Mouse (Mus musculus) midbrain, embryonic 16.5 days (tissue): Measurements from ENCODE around the gene Zbtb46. TPM values are rescaled to one million over a fixed set of nuclear protein-coding genes. Genes with fewer than 3 reads are reported as not detected.

Experiments used
- ATAC-seq: fragments of 200-750 bp; cut with Nextera tagmentation; 2 replicates; pipeline ENCODE4 v1.8.0; 2017; ENCODE audit warnings: moderate TSS enrichment
- H3K27ac ChIP-seq: fragments of 300-500 bp; sonication (generic); 2 replicates; pipeline ENCODE4 v1.5.1; 2014; ENCODE audit warnings: mild to moderate bottlenecking, low read length, mixed read lengths
- H3K27me3 ChIP-seq: fragments of 300-500 bp; sonication (generic); 2 replicates; pipeline ENCODE4 v1.6.1; 2014; ENCODE audit warnings: low read depth, low read length, mixed read lengths; ENCODE audit not compliant: control insufficient read depth, insufficient read depth
- H3K36me3 ChIP-seq: fragments of 300-500 bp; sonication (generic); 2 replicates; pipeline ENCODE4 v1.6.1; 2014; ENCODE audit warnings: mild to moderate bottlenecking, low read length, moderate library complexity, mixed read lengths; ENCODE audit not compliant: control insufficient read depth, insufficient read depth
- H3K4me1 ChIP-seq: fragments of 300-500 bp; sonication (generic); 2 replicates; pipeline ENCODE4 v1.6.1; 2014; ENCODE audit warnings: mild to moderate bottlenecking, low read length, mixed read lengths; ENCODE audit not compliant: control insufficient read depth, insufficient read depth
- H3K4me2 ChIP-seq: fragments of 300-500 bp; sonication (generic); 2 replicates; pipeline ENCODE4 v1.6.1; 2014; ENCODE audit warnings: mild to moderate bottlenecking, low read length, mixed read lengths
- H3K4me3 ChIP-seq: fragments of 300-500 bp; sonication (generic); 2 replicates; pipeline ENCODE4 v1.5.1; 2014; ENCODE audit warnings: low read depth, mild to moderate bottlenecking, low read length, moderate library complexity, mixed read lengths
- H3K9ac ChIP-seq: fragments of 300-500 bp; sonication (generic); 2 replicates; pipeline ENCODE4 v1.6.1; 2014; ENCODE audit warnings: low read depth, low read length, mixed read lengths
- H3K9me3 ChIP-seq: fragments of 300-500 bp; sonication (generic); replicated peaks from 2 replicates; pipeline ENCODE4 v1.6.1; 2014; ENCODE audit warnings: mild to moderate bottlenecking, low read length, mixed read lengths; ENCODE audit not compliant: control insufficient read depth, poor library complexity, severe bottlenecking
- WGBS: fragments of 180-500 bp; shearing (Covaris S2); extraction: QIAGEN DNeasy Blood & Tissue Kit; methylation state at CpG from one replicate; pipeline ENCODE4 v1.1.7; 2014; 5-methylcytosine and 5-hydroxymethylcytosine counted together
- polyA plus RNA-seq: library from polyadenylated mRNA; unstranded; fragments of >200 nt; fragmentation: Nextera tagmentation; extraction: Ambion mirVana; gene quantifications from 2 replicates; pipeline ENCODE4 v1.2.1, GENCODE M21; 2015

Gene Zbtb46
- polyA plus RNA-seq, 1 experiment from 2014 or later: 21.6 TPM

DNA sequence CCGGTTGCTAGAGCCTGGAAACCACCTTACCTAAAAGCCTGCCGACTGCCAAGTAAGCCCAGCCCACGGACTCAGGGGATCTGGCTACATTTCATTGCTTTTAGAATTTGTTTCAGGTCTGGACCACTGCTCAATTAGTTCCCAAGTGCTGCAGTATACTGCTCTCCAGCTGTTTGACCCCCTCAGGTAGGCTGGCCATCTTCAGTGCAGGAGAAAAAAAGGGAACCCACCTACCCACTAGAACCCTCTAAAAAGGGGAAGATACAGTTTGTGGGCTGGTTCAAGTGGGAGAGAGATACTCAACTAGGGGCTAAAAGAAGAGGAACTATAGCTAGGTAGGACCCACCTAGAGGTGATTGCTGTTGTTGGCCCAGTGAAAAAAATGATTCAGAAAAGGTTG is 33.0 kb upstream of the Zbtb46 start:
- Histone ChIP-seq H3K4me1 (peaks cover 2% of the 10 kb centered on the region; the same call in 1 of the 2 replicates), H3K9me3 (no peaks in the 10 kb centered on the region), H3K4me3 (no peak overlapping the region), H3K27me3 (no peaks in the 10 kb centered on the region), H3K9ac (no peak overlapping the region), H3K4me2 (no peak overlapping the region), H3K27ac (no peak overlapping the region), H3K36me3 (no peaks in the 10 kb centered on the region)
- WGBS: 47% methylated on average over 3 of the region's 3 CpGs
- no peak for ATAC-seq

DNA sequence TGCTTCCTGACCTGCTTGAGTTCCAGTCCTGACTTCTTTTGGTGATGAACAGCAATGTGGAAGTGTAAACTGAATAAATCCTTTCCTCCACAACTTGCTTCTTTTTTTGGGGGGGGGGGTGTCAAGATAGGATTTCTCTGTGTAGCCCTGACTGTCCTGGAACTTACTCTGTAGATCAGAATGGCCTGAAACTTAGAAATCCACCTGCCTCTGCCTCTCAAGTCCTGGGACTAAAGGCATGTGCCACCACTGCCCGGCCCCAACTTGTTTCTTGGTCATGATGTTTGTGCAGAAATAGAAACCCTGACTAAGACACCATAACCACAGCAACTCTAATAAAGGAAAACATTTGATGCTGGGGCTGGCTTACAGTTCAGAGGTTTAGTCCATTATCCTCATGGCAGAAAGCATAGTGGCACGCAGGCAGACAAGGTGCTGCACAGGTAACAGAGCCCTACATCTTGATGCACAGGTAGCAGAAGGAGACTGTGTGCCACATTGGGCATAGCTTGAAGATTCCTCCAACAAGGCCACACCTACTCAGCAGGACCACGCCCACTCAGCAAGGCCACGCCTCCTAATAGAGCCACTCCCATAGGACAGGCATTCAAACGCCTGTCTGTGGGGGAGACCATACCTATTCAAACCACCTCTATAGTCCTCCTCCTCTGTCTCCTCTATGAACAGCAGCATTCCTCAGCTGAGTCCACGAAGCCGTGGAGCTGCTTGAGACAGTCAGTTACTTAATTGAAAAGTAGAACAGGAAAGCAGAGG is 32.4 kb upstream of the Zbtb46 start:
- no peak overlapping the region for H3K4me2 ChIP-seq
- H3K36me3 ChIP-seq: no peaks in the 10 kb centered on the region
- no peak overlapping the region for H3K9ac ChIP-seq
- H3K4me3 ChIP-seq: no peak overlapping the region
- no peak for ATAC-seq
- no peaks in the 10 kb centered on the region for H3K27me3 ChIP-seq
- 30% methylated on average over 7 of the region's 7 CpGs for WGBS
- H3K27ac ChIP-seq: no peak overlapping the region
- H3K9me3 ChIP-seq: no peaks in the 10 kb centered on the region
- peaks cover 2% of the 10 kb centered on the region; the same call in 1 of the 2 replicates for H3K4me1 ChIP-seq

DNA sequence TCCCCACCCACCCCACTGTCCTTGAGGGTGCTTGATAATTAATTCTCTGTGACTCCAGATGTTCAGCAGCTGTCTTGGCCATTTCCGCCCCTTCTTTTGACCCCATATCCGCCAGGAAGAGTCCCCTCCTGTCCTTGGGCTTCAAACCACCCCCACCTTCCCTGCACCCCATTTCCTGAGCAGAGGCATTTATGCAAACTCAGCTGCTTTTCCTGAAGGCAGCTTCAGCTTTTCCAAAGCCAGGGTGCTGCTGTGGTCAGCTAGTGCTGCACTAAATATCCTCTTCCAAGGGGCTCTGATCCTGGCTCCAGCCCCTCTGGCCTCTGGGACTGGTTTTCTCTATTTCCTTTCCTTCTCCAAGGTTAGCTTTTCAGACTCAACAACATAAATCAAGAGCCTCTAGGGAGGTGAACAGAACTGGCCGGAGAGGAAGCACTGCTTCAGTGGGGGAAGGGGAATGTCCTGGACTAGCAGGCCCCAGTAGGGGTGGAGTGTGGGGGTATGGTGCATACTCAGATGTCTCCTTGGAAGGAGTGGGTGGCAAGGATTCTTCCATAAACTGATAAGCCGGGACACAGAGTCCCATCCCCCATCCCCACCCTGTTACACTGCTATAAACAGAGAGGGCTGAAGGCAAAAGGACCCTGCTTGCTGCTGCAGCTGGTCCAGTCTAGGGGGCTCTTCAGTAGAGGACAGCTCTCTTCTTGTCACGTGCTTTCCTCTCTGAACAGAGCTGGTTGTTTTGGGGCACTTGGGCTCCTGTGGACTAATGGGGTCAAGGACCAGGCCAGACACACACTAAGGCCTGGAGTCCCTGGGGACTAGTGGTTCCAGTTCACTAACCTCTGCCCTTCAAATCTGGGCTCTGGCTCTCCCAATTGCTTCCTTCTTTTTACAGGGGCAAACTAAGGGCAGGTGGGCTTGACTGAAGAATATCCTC is 28.4 kb upstream of the Zbtb46 start:
- peak overlapping the region; percentile 17; the same call in 1 of the 2 replicates for H3K27ac ChIP-seq
- no peak for ATAC-seq
- H3K36me3 ChIP-seq: no peaks in the 10 kb centered on the region
- H3K9me3 ChIP-seq: no peaks in the 10 kb centered on the region
- H3K4me2 ChIP-seq: no peak overlapping the region
- WGBS: 43% methylated on average over 5 of the region's 5 CpGs
- no peaks in the 10 kb centered on the region for H3K4me1 ChIP-seq
- H3K27me3 ChIP-seq: no peaks in the 10 kb centered on the region
- H3K9ac ChIP-seq: no peak overlapping the region
- no peak overlapping the region for H3K4me3 ChIP-seq

DNA sequence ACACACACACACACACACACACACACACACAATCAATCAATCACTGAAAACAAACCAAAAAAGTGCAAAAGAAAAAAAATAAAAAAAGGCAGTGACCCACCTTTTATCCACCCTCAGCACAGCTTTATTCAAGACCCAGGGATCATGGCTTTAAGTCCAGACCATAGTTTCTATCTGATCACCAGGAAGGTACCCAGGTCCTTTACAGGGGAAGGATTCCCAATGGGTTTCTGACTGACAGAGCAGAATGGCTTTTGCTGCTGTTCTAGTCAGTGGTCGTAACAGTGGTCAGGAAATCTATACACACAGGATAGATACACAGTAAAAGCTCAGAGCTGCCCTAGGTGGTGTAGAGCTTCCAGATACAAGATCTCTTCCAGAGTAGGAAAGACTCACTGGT is 26.5 kb upstream of the Zbtb46 start:
- WGBS: 23% methylated on average over 1 of the region's 1 CpGs
- H3K27ac ChIP-seq: no peak overlapping the region
- H3K36me3 ChIP-seq: no peaks in the 10 kb centered on the region
- no peaks in the 10 kb centered on the region for H3K9me3 ChIP-seq
- ATAC-seq: no peak
- H3K4me2 ChIP-seq: no peak overlapping the region
- H3K27me3 ChIP-seq: no peaks in the 10 kb centered on the region
- no peak overlapping the region for H3K4me3 ChIP-seq
- H3K4me1 ChIP-seq: no peaks in the 10 kb centered on the region
- no peak overlapping the region for H3K9ac ChIP-seq

DNA sequence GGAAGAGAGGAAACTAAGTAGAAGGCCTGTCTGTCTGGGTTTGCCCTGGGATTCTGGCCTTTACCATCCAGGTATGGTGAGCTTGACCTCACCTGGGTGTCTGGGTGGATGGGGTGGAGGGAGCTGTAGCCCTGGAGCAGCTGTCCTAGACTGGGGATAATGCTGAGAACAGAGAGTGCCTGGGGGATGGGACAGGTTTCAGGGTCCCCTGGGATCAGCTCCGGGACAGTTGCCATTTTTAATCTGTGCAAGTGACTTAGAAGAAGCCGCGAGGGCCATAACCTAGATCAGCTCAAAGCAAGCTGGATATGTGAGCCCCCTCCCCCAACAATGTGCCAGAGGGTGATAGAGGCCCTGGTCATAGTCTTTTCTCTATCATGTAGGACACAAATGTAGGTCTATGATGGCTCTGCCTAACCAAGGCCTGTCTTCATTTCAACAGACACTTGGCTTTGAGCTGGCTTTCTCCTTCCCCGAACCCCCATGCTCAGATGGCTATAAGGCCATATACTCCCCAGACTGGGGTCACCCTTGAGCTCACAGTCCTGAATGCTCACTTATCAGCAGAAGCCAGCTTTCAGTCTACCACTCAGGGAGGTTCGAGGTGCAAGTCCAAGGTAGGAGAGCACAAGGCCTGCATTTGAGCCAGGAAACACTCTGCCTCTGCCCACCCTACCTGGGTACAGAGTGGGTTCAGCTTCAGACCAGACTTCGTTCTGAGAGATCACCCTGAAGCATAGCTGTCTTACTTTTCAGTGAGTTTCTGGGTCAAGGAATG is 25.4 kb upstream of the Zbtb46 start:
- no peaks in the 10 kb centered on the region for H3K4me1 ChIP-seq
- H3K27ac ChIP-seq: no peak overlapping the region
- H3K4me3 ChIP-seq: no peak overlapping the region
- H3K9me3 ChIP-seq: no peaks in the 10 kb centered on the region
- WGBS: 77% methylated on average over 6 of the region's 6 CpGs
- H3K36me3 ChIP-seq: no peaks in the 10 kb centered on the region
- no peaks in the 10 kb centered on the region for H3K27me3 ChIP-seq
- H3K9ac ChIP-seq: no peak overlapping the region
- H3K4me2 ChIP-seq: no peak overlapping the region
- ATAC-seq: no peak

DNA sequence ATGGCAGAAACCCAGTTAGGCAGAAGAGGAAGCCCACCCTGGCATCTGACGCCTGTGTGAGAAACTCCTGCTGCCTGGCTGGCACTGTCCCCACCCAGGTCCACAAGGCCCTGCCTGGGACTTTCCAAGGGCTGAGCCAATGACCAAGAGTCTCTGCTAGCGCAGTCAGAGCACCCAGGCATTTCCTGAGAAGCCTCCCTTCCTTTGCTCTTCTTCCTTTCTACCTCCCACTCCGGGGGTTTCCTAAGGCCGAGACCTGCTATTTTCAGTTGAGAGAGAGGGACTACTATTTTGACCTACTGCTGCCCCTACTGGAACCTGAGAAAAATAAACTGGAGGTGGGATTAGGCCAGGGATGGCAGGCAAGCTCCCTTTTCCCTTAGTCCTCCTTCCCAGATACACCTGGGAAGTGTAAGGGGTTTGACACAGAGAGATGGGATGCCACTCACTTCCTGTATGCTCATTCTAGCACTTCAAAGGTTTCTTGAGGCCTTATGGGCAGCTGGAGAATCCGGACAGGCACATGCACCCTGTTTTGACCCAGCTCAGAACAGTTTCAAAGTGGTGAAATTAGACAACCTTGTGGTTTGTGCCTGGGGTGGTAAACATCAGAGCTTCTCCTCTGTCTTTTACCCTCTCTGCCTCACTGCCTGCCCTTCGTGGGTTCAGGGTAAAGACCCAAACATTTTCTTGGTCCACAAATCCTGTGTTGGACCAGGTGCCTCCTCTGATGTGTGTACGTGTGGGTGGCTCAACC is 24.5 kb upstream of the Zbtb46 start:
- 36% methylated on average over 7 of the region's 7 CpGs for WGBS
- Histone ChIP-seq H3K36me3 (no peaks in the 10 kb centered on the region), H3K4me2 (no peak overlapping the region), H3K9ac (no peak overlapping the region), H3K27me3 (no peaks in the 10 kb centered on the region), H3K4me1 (no peaks in the 10 kb centered on the region), H3K27ac (no peak overlapping the region), H3K4me3 (no peak overlapping the region), H3K9me3 (no peaks in the 10 kb centered on the region)
- ATAC-seq: no peak

DNA sequence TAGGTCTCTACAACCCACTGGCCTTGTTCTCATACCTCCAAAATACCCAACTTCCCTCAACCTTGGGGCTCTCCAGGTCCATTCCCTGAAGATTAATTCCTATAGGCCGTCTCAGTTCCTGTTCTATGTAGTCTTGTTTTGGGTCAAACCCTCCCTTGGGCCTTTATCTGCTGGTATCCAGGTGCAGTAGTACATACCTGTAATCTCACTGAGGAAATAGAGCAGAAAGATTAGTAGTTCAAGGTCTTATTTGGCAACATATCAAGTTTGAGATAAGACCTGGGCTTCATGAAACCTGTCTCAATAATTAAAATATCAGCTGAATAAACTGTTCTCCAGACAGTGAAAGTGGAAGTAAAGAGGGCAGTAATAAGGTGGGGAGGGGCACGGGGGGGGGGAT is 23.9 kb upstream of the Zbtb46 start:
- Histone ChIP-seq H3K4me2 (no peak overlapping the region), H3K9me3 (no peaks in the 10 kb centered on the region), H3K4me3 (no peak overlapping the region), H3K9ac (no peak overlapping the region), H3K4me1 (no peaks in the 10 kb centered on the region), H3K27ac (no peak overlapping the region), H3K36me3 (no peaks in the 10 kb centered on the region), H3K27me3 (no peaks in the 10 kb centered on the region)
- WGBS: 44% methylated on average over 2 of the region's 2 CpGs
- ATAC-seq: no peak

DNA sequence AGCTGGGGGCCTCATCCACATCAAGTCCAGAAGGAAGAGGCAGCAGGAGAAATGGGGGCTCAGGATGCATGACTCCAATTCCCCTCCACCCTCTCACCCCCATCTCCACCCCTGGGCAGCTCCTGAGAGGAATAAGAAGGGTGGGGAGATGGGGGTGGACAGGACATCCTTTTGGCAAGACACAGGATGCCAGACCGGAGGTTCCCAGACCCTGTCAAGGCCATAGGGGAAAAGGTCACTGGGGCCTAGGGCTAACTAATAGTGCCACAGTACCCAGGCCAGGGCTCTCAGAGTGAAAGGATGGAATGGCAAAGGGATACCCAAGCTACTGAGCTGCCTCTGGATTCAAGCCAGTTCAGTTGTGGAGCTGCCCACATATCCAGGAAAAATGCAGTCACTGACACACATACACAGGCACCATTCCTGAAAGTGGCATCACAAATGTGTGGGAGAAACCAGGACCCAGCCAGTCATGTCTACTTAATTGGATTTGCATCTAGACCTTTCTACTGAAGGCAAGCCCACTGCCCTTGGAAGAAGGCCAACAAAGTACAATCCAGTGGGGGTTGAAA is 13.1 kb upstream of the Zbtb46 start:
- Histone ChIP-seq H3K36me3 (no peaks in the 10 kb centered on the region), H3K4me3 (no peak overlapping the region), H3K27me3 (no peaks in the 10 kb centered on the region), H3K9ac (no peak overlapping the region), H3K4me1 (no peaks in the 10 kb centered on the region), H3K9me3 (no peaks in the 10 kb centered on the region), H3K27ac (no peak overlapping the region), H3K4me2 (no peak overlapping the region)
- 81% methylated on average over 1 of the region's 1 CpGs for WGBS
- ATAC-seq: no peak
